Mouse (Mus musculus) liver, embryonic 11.5 days (tissue): ENCODE data around the gene Nid2. TPM values are rescaled to one million over a fixed set of nuclear protein-coding genes. Genes with fewer than 3 reads are reported as not detected.

ENCODE experiments used
- ATAC-seq: fragments of 200-750 bp; cut with Nextera tagmentation; replicated peaks from 2 replicates; pipeline ENCODE4 v1.8.0; 2017; ENCODE audit warnings: moderate number of reproducible peaks, mild to moderate bottlenecking, moderate TSS enrichment, moderate library complexity; ENCODE audit not compliant: low FRiP score
- DNase-seq: peaks from one replicate; pipeline ENCODE4 v3.0.0-alpha.2; 2017; ENCODE audit warnings: low spot score
- H3K27ac ChIP-seq: fragments of 300-500 bp; sonication (generic); 2 replicates; pipeline ENCODE4 v1.5.1; 2014; ENCODE audit warnings: mild to moderate bottlenecking, low read depth, low read length, control low read depth
- H3K27me3 ChIP-seq: fragments of 300-500 bp; sonication (generic); replicated peaks from 2 replicates; pipeline ENCODE4 v1.6.1; 2014; ENCODE audit warnings: low read length, mixed read lengths; ENCODE audit not compliant: control insufficient read depth, insufficient read depth
- H3K36me3 ChIP-seq: fragments of 300-500 bp; sonication (generic); 2 replicates; pipeline ENCODE4 v1.6.1; 2014; ENCODE audit warnings: mild to moderate bottlenecking, low read length, moderate library complexity, mixed read lengths; ENCODE audit not compliant: control insufficient read depth, insufficient read depth
- H3K4me1 ChIP-seq: fragments of 300-500 bp; sonication (generic); replicated peaks from 2 replicates; pipeline ENCODE4 v1.6.1; 2014; ENCODE audit warnings: low read length, mixed read lengths; ENCODE audit not compliant: control insufficient read depth, insufficient read depth
- H3K4me2 ChIP-seq: fragments of 300-500 bp; sonication (generic); 2 replicates; pipeline ENCODE4 v1.6.1; 2014; ENCODE audit warnings: mild to moderate bottlenecking, control low read depth, moderate library complexity
- H3K4me3 ChIP-seq: fragments of 300-500 bp; sonication (generic); 2 replicates; pipeline ENCODE4 v1.5.1; 2014; ENCODE audit warnings: low read depth, low read length, control low read depth
- H3K9ac ChIP-seq: fragments of 300-500 bp; sonication (generic); 2 replicates; pipeline ENCODE4 v1.6.1; 2014; ENCODE audit warnings: low read depth, low read length, control low read depth
- H3K9me3 ChIP-seq: fragments of 300-500 bp; sonication (generic); 2 replicates; pipeline ENCODE4 v1.6.1; 2016; ENCODE audit warnings: low read length, inconsistent platforms, mixed read lengths; ENCODE audit not compliant: control insufficient read depth
- WGBS: fragments of 180-500 bp; shearing (Covaris S2); extraction: QIAGEN DNeasy Blood & Tissue Kit; methylation state at CpG from one replicate; pipeline ENCODE4 v1.1.7; 2014; 5-methylcytosine and 5-hydroxymethylcytosine counted together
- polyA plus RNA-seq: library from polyadenylated mRNA; unstranded; fragments of >200 nt; fragmentation: Nextera tagmentation; extraction: Ambion mirVana; gene quantifications from 2 replicates; pipeline ENCODE4 v1.2.1, GENCODE M21; 2014

Gene Nid2
- polyA plus RNA-seq, 1 experiment from 2014 or later, result 44.1 TPM

GRCm38 (mm10) chr14:19768648-19769047, 17.6 kb downstream of the Nid2 start:
- H3K4me1 ChIP-seq, result peaks cover 34% of the 10 kb centered on the region
- WGBS, result 78% methylated on average over 6 of the region's 6 CpGs

GRCm38 (mm10) chr14:19769441-19770200, 18.6 kb downstream of the Nid2 start:
- WGBS, result 56% methylated on average over 6 of the region's 6 CpGs
- Histone ChIP-seq H3K4me2 (no peak overlapping the region), H3K9ac (no peak overlapping the region), H3K4me1 (peaks cover 30% of the 10 kb centered on the region), H3K4me3 (no peak overlapping the region), H3K27ac (no peak overlapping the region), H3K9me3 (no peaks in the 10 kb centered on the region), H3K27me3 (no peaks in the 10 kb centered on the region), H3K36me3 (no peaks in the 10 kb centered on the region; the same call in 1 of the 2 replicates)
- DNase-seq (no peak), ATAC-seq (no peak)

More at GRCm38 (mm10) chr14:19768648-19769047, 17.6 kb downstream of the Nid2 start:
- ATAC-seq (no peak), DNase-seq (no peak)
- no peak overlapping the region for H3K4me2 ChIP-seq
- no peaks in the 10 kb centered on the region; the same call in 1 of the 2 replicates for H3K36me3 ChIP-seq
- no peak overlapping the region for H3K27ac ChIP-seq
- no peaks in the 10 kb centered on the region for H3K27me3 ChIP-seq
- H3K4me3 ChIP-seq, result no peak overlapping the region
- H3K9me3 ChIP-seq, result no peaks in the 10 kb centered on the region
- H3K9ac ChIP-seq, result no peak overlapping the region

GRCm38 (mm10) chr14:19771173-19771572, 20.1 kb downstream of the Nid2 start:
- 47% methylated on average over 7 of the region's 7 CpGs for WGBS
- Histone ChIP-seq H3K27ac (0 out of 2 replicates have a peak overlapping the region, but pooled peaks have one; percentile 5), H3K27me3 (no peaks in the 10 kb centered on the region), H3K4me2 (no peak overlapping the region), H3K4me1 (peaks cover 20% of the 10 kb centered on the region), H3K4me3 (no peak overlapping the region), H3K36me3 (no peaks in the 10 kb centered on the region; the same call in 1 of the 2 replicates), H3K9me3 (no peaks in the 10 kb centered on the region), H3K9ac (no peak overlapping the region)
- ATAC-seq, result 0 out of 2 replicates have a peak, but pooled peaks have one; percentile 44
- DNase-seq, result no peak

- ATAC-seq, result no peak
- WGBS, result 60% methylated on average over 13 of the region's 13 CpGs
- Histone ChIP-seq H3K4me3 (no peak overlapping the region), H3K9me3 (no peaks in the 10 kb centered on the region; the same call in 1 of the 2 replicates), H3K27me3 (no peaks in the 10 kb centered on the region), H3K4me2 (no peak overlapping the region), H3K9ac (no peak overlapping the region), H3K4me1 (peaks cover 11% of the 10 kb centered on the region), H3K27ac (no peak overlapping the region), H3K36me3 (no peaks in the 10 kb centered on the region; the same call in 1 of the 2 replicates)
- DNase-seq, result no peak
Observed at GRCm38 (mm10) chr14:19774036-19774628, 23.1 kb downstream of the Nid2 start.

- 77% methylated on average over 4 of the region's 4 CpGs for whole genome bisulfite sequencing
- no peak overlapping the region for H3K4me3 ChIP-seq
- no peaks in the 10 kb centered on the region for H3K27me3 ChIP-seq
- ATAC-seq (no peak), DNase-seq (no peak)
- H3K9me3 ChIP-seq, result no peaks in the 10 kb centered on the region; the same call in 1 of the 2 replicates
- peaks cover 11% of the 10 kb centered on the region for H3K4me1 ChIP-seq
- no peaks in the 10 kb centered on the region; the same call in 1 of the 2 replicates for H3K36me3 ChIP-seq
- no peak overlapping the region for H3K4me2 ChIP-seq
- no peak overlapping the region for H3K9ac ChIP-seq
- no peak overlapping the region for H3K27ac ChIP-seq
Observed at GRCm38 (mm10) chr14:19775491-19775890, 24.4 kb downstream of the Nid2 start.

- ATAC-seq (no peak), DNase-seq (no peak)
- WGBS, result 86% methylated on average over 5 of the region's 5 CpGs
- Histone ChIP-seq H3K36me3 (no peaks in the 10 kb centered on the region; the same call in 1 of the 2 replicates), H3K9me3 (no peaks in the 10 kb centered on the region; the same call in 1 of the 2 replicates), H3K4me3 (no peak overlapping the region), H3K4me1 (peaks cover 7% of the 10 kb centered on the region; the same call in 1 of the 2 replicates), H3K4me2 (no peak overlapping the region), H3K27ac (no peak overlapping the region), H3K9ac (no peak overlapping the region), H3K27me3 (no peaks in the 10 kb centered on the region)
Observed at GRCm38 (mm10) chr14:19776179-19776578, 25.1 kb downstream of the Nid2 start.

- DNase-seq, result no peak
- no peak overlapping the region for H3K4me3 ChIP-seq
- 52% methylated on average over 6 of the region's 6 CpGs for WGBS
- no peak overlapping the region for H3K9ac ChIP-seq
- H3K9me3 ChIP-seq, result no peaks in the 10 kb centered on the region; the same call in 1 of the 2 replicates
- H3K4me2 ChIP-seq, result no peak overlapping the region
- no peak overlapping the region for H3K27ac ChIP-seq
- ATAC-seq, result no peak
- H3K36me3 ChIP-seq, result no peaks in the 10 kb centered on the region; the same call in 1 of the 2 replicates
- H3K27me3 ChIP-seq, result no peaks in the 10 kb centered on the region
- H3K4me1 ChIP-seq, result peaks cover 7% of the 10 kb centered on the region; the same call in 1 of the 2 replicates
Observed at GRCm38 (mm10) chr14:19776890-19777289, 25.8 kb downstream of the Nid2 start.

GRCm38 (mm10) chr14:19777365-19777764, 26.3 kb downstream of the Nid2 start:
- H3K27me3 ChIP-seq, result no peaks in the 10 kb centered on the region
- 83% methylated on average over 6 of the region's 6 CpGs for WGBS
- no peak overlapping the region for H3K27ac ChIP-seq
- no peak for ATAC-seq
- H3K4me3 ChIP-seq, result no peak overlapping the region
- no peak overlapping the region for H3K4me2 ChIP-seq
- H3K36me3 ChIP-seq, result no peaks in the 10 kb centered on the region; the same call in 1 of the 2 replicates
- H3K4me1 ChIP-seq, result peaks cover 7% of the 10 kb centered on the region; the same call in 1 of the 2 replicates
- no peaks in the 10 kb centered on the region; the same call in 1 of the 2 replicates for H3K9me3 ChIP-seq
- no peak overlapping the region for H3K9ac ChIP-seq
- no peak for DNase-seq
